Mouse (Mus musculus) embryonic facial prominence, embryonic 15.5 days (tissue): ENCODE measurements around the gene Btbd35f6. TPM values are rescaled to one million over a fixed set of nuclear protein-coding genes. Genes with fewer than 3 reads are reported as not detected.
"Not testable (repeated sequence)": the region's sequence is repeated elsewhere in the genome, so short reads cannot be mapped to it uniquely, and the experiment has no call there.

Source experiments
- ATAC-seq: fragments of 200-750 bp; cut with Nextera tagmentation; 2 replicates; pipeline ENCODE4 v1.8.0; 2017; ENCODE audit warnings: low read depth, moderate TSS enrichment; ENCODE audit not compliant: insufficient number of reproducible peaks, low FRiP score, low TSS enrichment
- H3K27ac ChIP-seq: fragments of 300-500 bp; sonication (generic); replicated peaks from 2 replicates; pipeline ENCODE4 v1.5.1; 2015; ENCODE audit warnings: mild to moderate bottlenecking, inconsistent platforms
- H3K27me3 ChIP-seq: fragments of 300-500 bp; sonication (generic); 2 replicates; pipeline ENCODE4 v1.6.1; 2015; ENCODE audit warnings: inconsistent platforms
- H3K36me3 ChIP-seq: fragments of 300-500 bp; sonication (generic); 2 replicates; pipeline ENCODE4 v1.6.1; 2015; ENCODE audit warnings: mild to moderate bottlenecking, inconsistent platforms
- H3K4me1 ChIP-seq: fragments of 300-500 bp; sonication (generic); 2 replicates; pipeline ENCODE4 v1.6.1; 2015; ENCODE audit warnings: inconsistent platforms
- H3K4me2 ChIP-seq: fragments of 300-500 bp; sonication (generic); replicated peaks from 2 replicates; pipeline ENCODE4 v1.6.1; 2015; ENCODE audit warnings: mild to moderate bottlenecking, inconsistent platforms
- H3K4me3 ChIP-seq: fragments of 300-500 bp; sonication (generic); replicated peaks from 2 replicates; pipeline ENCODE4 v1.5.1; 2015; ENCODE audit warnings: mild to moderate bottlenecking, inconsistent platforms
- H3K9ac ChIP-seq: fragments of 300-500 bp; sonication (generic); 2 replicates; pipeline ENCODE4 v1.6.1; 2015; ENCODE audit warnings: inconsistent platforms
- H3K9me3 ChIP-seq: fragments of 300-500 bp; sonication (generic); replicated peaks from 2 replicates; pipeline ENCODE4 v1.6.1; 2016; ENCODE audit warnings: inconsistent platforms
- WGBS: fragments of 180-500 bp; shearing (Covaris S2); methylation state at CpG from one replicate; pipeline ENCODE4 v1.1.7; 2015; 5-methylcytosine and 5-hydroxymethylcytosine counted together
- polyA plus RNA-seq: library from polyadenylated mRNA; unstranded; fragments of >200 nt; fragmentation: Nextera tagmentation; extraction: Ambion mirVana; gene quantifications from 2 replicates; pipeline ENCODE4 v1.2.1, GENCODE M21; 2015

Gene Btbd35f6
- not detected in 2 replicates for polyA plus RNA-seq

- WGBS: 80% methylated on average over 1 of the region's 4 CpGs
- H3K4me1 ChIP-seq: not testable (repeated sequence)
Observed at GRCm38 (mm10) chrX:33956440-33956839, at the start of gene Btbd35f6. TSS of gene Btbd35f6 (minus strand) at chrX:33956540.

GRCm38 (mm10) chrX:33986716-33987115 lies 30.4 kb upstream of the Btbd35f6 start, which contains the start of gene Gm21870:
TSS of gene Gm21870 (minus strand) at chrX:33986816.
- H3K9me3 ChIP-seq, H3K4me3 ChIP-seq, H3K27ac ChIP-seq, H3K9ac ChIP-seq, H3K4me2 ChIP-seq, ATAC-seq, H3K27me3 ChIP-seq, H3K4me1 ChIP-seq, H3K36me3 ChIP-seq: not testable (repeated sequence)

More at GRCm38 (mm10) chrX:33956440-33956839, at the start of gene Btbd35f6:
- not testable (repeated sequence) for H3K9ac ChIP-seq, H3K4me3 ChIP-seq, H3K4me2 ChIP-seq, H3K27ac ChIP-seq, H3K9me3 ChIP-seq, H3K36me3 ChIP-seq, ATAC-seq, H3K27me3 ChIP-seq

- ATAC-seq, H3K4me1 ChIP-seq, H3K36me3 ChIP-seq, H3K27me3 ChIP-seq, H3K27ac ChIP-seq, H3K4me2 ChIP-seq, H3K4me3 ChIP-seq, H3K9ac ChIP-seq, H3K9me3 ChIP-seq: not testable (repeated sequence)
- no CpG with 5 or more reads among the region's 1 CpGs for WGBS
Observed at GRCm38 (mm10) chrX:33930216-33930615, 26.1 kb downstream of the Btbd35f6 start.

GRCm38 (mm10) chrX:33928225-33928624 lies 28.1 kb downstream of the Btbd35f6 start:
- WGBS: 75% methylated on average over 4 of the region's 4 CpGs
- not testable (repeated sequence) for H3K4me2 ChIP-seq, H3K4me3 ChIP-seq, H3K9ac ChIP-seq, H3K4me1 ChIP-seq, H3K36me3 ChIP-seq, H3K27me3 ChIP-seq, H3K9me3 ChIP-seq, ATAC-seq, H3K27ac ChIP-seq

- not testable (repeated sequence) for H3K4me2 ChIP-seq, H3K36me3 ChIP-seq, H3K4me3 ChIP-seq, H3K9ac ChIP-seq, H3K4me1 ChIP-seq, H3K9me3 ChIP-seq, ATAC-seq, H3K27ac ChIP-seq, H3K27me3 ChIP-seq
- no CpG with 5 or more reads among the region's 1 CpGs for WGBS
Observed at GRCm38 (mm10) chrX:33926344-33926743, 30.0 kb downstream of the Btbd35f6 start.

GRCm38 (mm10) chrX:33925420-33925819 lies 30.9 kb downstream of the Btbd35f6 start:
- not testable (repeated sequence) for H3K4me2 ChIP-seq, H3K4me1 ChIP-seq, ATAC-seq, H3K9me3 ChIP-seq, H3K36me3 ChIP-seq, H3K9ac ChIP-seq, H3K27me3 ChIP-seq, H3K27ac ChIP-seq, H3K4me3 ChIP-seq
- 82% methylated on average over 2 of the region's 2 CpGs for WGBS

Other genes starting within 250 kb of the Btbd35f6 start
- gene Gm21870, start 30.3 kb upstream of the Btbd35f6 start, polyA plus RNA-seq: not detected in 2 replicates
- not detected in 2 replicates for gene Btbd35f9, start 205.0 kb upstream of the Btbd35f6 start, polyA plus RNA-seq